Mouse (Mus musculus) adrenal gland (tissue): ENCODE data around the gene Hs3st5.

ENCODE experiments used
- intact Hi-C: fragments of 180-260 bp; cut with DNase I; formaldehyde crosslinking; loops from one replicate; pipeline ENCODE4 v1.15.1; 2025

Gene Hs3st5

DNA sequence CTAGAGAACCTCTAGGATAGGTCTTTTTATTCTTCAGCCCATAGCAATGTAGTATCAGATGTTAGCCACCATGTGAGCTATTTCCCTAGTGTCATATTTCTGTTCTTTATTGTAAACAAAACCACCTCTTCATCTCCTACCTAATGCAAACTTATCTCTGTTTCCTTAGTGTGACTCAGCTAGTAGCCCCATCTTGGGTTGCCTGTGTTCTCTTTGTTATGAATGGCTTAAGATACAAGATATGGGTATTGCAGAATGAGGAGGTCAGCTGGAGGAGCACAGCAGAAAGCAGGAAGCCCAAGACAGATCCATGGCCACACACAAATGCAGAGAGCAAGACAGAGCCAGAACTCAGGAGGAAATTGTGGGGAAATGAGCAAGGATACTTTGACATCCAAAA, 288.7 kb downstream of the Hs3st5 start:
- intact Hi-C loops: no loop called here

DNA sequence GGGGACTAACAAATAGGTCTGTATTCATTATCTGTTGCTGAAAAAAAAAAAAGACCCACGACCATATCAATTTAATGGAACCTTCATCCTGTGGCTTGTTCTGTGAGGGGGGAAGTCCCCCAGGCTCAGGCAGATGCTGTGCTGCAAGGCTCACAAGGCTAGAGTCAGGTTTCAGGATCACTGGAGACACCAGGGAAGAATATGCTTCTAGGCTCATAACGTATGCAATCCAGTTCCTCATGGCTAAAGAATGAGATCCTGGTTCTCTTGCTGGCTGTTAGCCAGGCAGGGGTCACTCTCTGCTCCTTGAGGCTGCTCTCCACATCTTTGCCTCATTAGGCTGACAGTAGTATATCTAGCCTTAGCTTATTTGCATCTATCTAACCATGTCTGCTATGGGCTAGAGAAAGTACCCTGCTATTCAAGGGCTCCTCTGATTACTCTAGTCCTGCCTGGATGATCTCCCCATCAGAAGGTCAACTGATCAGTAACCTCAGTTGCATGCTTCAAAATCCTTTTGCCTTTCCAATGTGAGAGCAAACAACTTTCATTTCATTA, 294.4 kb downstream of the Hs3st5 start:
- intact Hi-C loops: loop anchor here (10.0 kb wide), 1 partner anchor 1376 kb away; no protein-coding TSS in a partner anchor

DNA sequence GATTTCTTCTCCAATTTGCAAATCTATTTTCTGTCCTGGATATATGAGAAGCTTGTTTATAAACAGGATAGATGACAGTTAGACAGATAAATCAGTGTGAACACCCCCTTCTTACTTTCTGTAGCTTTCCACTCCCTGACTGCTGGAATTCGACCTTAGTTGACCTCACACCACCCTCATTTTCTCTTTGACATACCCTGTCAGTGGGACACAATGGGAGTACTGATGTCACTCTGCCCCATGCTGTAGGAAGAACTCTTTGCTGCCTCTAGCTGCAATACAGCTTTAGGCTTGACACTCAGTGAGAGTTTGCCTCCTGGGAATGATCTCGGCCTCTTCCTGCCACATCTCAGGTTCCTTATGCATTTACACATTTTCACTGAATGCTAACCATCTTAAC, 297.1 kb downstream of the Hs3st5 start:
- intact Hi-C loops: loop anchor here (10.0 kb wide), 1 partner anchor 1379 kb away; no protein-coding TSS in a partner anchor

DNA sequence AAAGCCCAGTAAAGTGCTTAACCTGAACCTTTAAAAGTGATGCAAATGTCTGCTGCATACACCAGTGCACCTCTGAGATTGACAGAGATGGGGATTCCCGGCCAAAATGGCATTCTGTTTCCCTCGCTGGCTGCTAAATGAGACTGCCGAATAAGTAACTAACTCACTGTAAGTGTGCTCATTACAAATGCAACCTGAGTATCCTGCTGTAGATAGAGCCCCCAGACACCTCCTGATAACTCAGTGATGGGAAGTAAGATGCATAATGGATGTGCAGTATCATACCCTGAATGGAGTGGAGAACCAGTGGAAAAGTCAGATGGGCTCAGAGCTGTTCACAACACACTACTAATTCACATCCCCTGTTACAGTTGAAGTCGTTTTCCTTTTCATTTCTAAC, 298.7 kb downstream of the Hs3st5 start:
- intact Hi-C loops: loop anchor here (10.0 kb wide), 1 partner anchor 1380 kb away; no protein-coding TSS in a partner anchor

DNA sequence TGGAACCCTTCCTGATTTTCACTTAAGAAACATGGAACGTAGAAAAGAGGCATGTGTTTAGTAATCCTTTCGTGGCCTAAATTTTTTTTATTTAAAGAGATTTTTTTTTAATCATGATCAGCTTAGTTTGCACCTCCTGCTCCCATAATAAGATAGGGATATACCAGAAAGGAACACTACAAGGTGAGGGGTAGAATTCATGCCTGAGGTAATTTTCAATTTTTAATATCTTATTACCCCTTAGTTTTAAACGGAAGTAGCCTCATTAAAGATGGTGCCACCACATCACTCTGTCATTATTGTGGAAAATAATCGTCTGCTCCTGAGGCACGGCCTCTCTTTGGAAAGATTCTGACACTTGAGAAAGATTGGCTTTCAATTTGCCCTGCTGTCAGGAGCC, 299.2 kb downstream of the Hs3st5 start:
- intact Hi-C loops: loop anchor here (10.0 kb wide), 1 partner anchor 1381 kb away; no protein-coding TSS in a partner anchor

DNA sequence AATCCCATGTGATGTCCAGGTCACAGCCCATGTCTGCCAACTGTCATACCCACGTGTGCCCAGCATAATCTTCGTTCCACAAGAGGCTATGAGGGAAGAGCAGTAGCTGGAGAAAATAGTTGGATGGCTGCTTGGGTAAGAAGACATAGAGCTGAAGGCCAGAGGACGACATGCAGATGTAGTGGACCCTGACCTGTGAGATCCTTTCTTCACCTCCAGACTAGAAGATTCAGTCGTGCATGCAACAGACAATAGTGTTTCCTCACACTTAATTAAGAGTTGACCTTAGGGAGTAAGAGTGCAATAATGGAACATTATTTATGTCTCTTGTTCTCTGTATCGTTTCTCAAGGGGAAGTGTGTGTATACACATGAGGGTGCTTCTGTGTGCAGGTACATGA, 300.4 kb downstream of the Hs3st5 start:
- intact Hi-C loops: loop anchor here (10.0 kb wide), 1 partner anchor 1382 kb away; no protein-coding TSS in a partner anchor

DNA sequence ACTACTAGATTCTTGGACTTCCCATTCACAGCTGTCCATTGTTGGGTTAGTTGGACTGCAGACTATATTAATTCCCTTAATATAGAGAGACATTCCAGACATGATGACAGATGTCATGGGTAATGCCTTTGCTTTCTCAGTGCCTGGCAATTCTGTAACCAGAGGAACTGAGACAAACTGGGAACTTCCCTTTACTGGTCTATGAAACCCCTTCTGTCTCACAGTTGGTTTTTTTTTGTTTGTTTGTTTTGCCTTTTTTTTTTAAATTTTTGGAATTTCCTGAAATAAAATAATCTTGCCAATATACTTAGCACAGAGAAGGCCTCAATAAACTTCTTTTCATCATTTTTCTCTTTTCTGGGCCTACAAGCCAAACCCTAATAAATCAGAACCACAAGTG, 312.3 kb downstream of the Hs3st5 start:
- intact Hi-C loops: no loop called here

DNA sequence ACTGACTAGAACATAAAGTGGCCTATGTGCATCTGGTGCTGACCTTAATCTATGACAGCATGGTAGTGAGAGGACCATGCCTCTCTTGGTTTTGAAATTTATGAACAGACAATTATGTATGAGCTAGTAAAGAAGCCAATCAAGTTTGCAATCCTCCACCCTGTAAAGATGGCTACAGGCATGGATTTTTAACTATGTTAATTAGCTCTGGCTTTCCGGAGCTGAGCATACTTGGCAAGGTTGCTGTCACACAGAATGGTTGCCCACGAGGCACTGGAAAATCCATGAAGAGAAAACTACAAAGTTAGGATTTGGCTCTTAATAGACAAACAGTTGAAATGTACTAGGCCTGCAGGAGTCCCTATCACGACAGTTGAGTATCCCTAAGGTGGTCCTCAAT, 322.5 kb downstream of the Hs3st5 start:
- intact Hi-C loops: no loop called here

DNA sequence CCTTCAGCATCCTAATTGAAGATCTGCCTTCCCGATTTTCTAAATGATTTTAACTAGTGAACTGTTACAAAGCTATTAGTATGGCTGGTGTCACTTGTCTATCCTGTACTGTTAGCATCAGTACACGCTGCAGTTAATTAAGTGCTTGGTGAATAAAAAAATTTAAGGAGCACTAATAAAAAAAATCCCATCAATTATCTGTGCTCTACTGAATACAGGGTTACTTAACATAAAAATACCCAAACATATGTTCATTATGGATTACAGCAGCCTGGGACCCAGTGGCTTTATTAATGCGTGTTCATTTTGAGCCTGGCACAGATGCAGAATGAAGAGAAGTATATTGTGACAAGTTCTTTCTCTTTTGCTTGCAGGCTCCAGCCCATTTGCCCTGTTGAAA, 325.6 kb downstream of the Hs3st5 start:
- intact Hi-C loops: no loop called here

DNA sequence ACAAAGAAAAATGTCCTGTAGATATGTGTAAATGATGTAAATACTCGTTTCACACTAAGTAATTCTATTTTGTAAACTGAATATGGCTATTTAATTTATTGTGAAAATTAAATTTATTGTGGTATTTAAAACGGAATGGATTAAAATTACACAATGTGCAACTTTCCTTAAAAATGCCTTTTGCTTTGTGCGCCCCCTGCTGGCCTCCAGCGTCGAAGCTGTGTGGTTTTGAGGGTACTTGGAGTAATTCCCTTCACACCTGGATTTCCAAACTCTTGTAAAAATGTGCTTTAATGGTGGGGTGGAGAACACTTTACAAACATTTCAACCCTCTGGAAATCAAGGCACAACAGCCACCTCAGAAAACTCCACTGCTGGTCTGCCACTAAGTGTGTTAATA, 327.6 kb downstream of the Hs3st5 start:
- intact Hi-C loops: no loop called here

DNA sequence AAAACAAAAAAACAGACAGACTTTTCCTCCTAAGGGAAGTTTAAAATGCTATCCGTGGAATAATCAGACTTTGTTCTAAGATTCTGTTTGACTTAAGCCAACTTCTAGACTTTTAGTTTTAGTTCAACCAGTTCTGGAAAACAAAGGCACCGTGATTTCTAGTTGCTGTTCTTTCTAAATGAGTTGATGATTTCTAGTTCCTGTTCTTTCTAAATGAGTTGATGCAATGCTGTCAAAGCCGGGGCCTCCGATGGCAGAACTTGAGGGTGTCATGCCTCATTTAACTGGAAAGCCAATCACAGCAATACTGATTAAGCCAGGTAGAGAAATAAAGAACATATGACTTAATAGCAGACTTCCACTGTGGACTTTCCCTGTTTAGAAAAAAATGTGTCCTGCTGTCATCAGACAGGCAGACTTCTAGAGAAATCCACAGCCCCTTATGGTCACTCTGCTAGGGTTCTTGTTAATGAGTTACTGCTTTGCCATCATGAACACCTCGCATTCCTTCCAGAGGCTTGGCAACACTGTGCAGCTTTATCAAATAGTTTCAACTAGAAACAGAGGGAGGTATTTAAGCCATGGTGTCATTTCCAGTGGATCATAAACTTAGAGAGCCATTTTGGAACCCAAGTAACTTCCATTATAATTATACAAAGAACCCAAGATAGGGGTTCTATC, 329.4 kb downstream of the Hs3st5 start:
- intact Hi-C loops: no loop called here

DNA sequence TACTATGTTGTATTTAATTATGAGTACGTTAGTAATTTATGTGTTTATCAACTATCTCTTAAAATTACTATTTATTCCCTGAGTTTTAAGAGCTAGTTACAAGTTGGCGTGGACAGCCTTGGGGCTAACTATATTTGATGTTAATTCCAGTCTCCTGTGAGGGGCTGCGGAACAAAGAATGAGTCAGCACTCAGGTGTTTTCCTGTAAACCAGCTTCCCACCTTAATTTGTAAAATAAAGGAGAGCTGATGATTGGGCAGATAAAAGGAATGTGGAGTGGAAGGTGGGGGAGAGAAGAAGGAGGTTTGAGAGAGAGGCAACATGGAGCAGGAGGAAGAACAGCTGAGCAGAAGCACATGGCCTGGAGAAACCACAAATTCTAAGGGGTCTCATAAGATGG, 343.6 kb downstream of the Hs3st5 start:
- intact Hi-C loops: no loop called here

DNA sequence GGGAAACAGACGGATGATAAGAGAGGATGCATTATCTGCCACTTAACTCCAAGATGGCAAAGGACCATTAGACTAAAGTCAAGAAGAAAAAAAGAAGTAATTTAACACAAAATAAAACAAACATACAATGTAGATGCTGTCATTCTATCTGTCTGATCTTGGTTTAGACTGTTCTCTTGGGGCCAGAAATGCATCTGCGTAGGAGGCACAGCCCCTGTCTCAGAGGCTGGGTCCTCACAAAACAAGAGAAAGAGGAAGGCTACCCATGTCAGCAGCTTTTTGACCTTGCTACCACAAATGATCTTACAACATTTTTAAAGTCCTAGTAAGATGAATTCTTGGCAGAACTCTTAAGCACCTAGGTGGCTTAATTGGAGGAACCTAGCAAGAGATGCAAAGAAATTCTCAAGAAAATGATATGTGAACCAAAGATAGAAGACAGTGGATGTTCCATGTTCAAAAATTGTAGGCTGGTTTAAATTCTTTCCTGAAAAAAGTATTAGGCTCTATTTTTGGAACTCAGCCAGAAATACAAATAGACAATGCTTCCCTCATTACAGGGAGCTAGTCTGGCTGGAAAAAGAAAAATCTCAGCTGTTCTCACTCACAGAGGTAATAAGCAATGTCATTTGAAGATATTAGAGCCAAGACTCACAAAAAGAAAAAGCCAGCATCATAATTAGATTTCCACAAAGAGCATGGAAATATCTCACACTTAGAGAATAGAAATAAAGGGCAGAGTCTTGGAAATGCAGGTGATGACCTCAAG, 355.7 kb downstream of the Hs3st5 start:
- intact Hi-C loops: no loop called here
